Mouse (Mus musculus): Measurements from ENCODE around the gene Grsf1. TPM values are rescaled to one million over a fixed set of nuclear protein-coding genes. Genes with fewer than 3 reads are reported as not detected.

Gene Grsf1
- polyA plus RNA-seq, 1 experiment from 2014 or later, result 69.1 TPM

GRCm38 (mm10) chr5:88702041-88702440 lies 26.1 kb upstream of the Grsf1 start:
- Histone ChIP-seq H3K36me3 (replicated peaks) (no peaks in the 10 kb centered on the region), H3K4me1 (no peaks in the 10 kb centered on the region), H3K27me3 (replicated peaks; ENCODE audit: low read depth, poor library complexity, severe bottlenecking) (no peaks in the 10 kb centered on the region), H3K4me3 (no peak overlapping the region), H3K27ac (replicated peaks) (no peak overlapping the region), H3K9me3 (0 out of 2 replicates have a peak, but pooled peaks cover 3% of the 10 kb centered on the region)
- WGBS, result 76% methylated on average over 4 of the region's 4 CpGs
- DNase-seq (ENCODE audit: low spot score), result no peak

- 76% methylated on average over 4 of the region's 4 CpGs for WGBS
- Histone ChIP-seq H3K27ac (replicated peaks) (no peak overlapping the region), H3K4me3 (no peak overlapping the region), H3K27me3 (replicated peaks; ENCODE audit: low read depth, poor library complexity, severe bottlenecking) (no peaks in the 10 kb centered on the region), H3K36me3 (replicated peaks) (no peaks in the 10 kb centered on the region), H3K9me3 (no peaks in the 10 kb centered on the region), H3K4me1 (no peaks in the 10 kb centered on the region)
- DNase-seq (ENCODE audit: low spot score), result no peak
These were observed 23.4 kb upstream of the Grsf1 start for GRCm38 (mm10) chr5:88699251-88699913.

- H3K27me3 ChIP-seq (replicated peaks; ENCODE audit: low read depth, poor library complexity, severe bottlenecking), result no peaks in the 10 kb centered on the region
- WGBS, result 80% methylated on average over 5 of the region's 5 CpGs
These were observed 21.3 kb upstream of the Grsf1 start for GRCm38 (mm10) chr5:88697291-88697690.

GRCm38 (mm10) chr5:88693057-88693456 lies 17.1 kb upstream of the Grsf1 start:
- Histone ChIP-seq H3K4me3 (no peak overlapping the region), H3K27ac (replicated peaks) (no peak overlapping the region), H3K36me3 (replicated peaks) (no peaks in the 10 kb centered on the region), H3K9me3 (no peaks in the 10 kb centered on the region), H3K4me1 (no peaks in the 10 kb centered on the region), H3K27me3 (replicated peaks; ENCODE audit: low read depth, poor library complexity, severe bottlenecking) (no peaks in the 10 kb centered on the region)
- no peak for DNase-seq (ENCODE audit: low spot score)

More at GRCm38 (mm10) chr5:88697291-88697690, 21.3 kb upstream of the Grsf1 start:
- Histone ChIP-seq H3K9me3 (no peaks in the 10 kb centered on the region), H3K4me3 (no peak overlapping the region), H3K36me3 (replicated peaks) (no peaks in the 10 kb centered on the region), H3K4me1 (no peaks in the 10 kb centered on the region), H3K27ac (replicated peaks) (no peak overlapping the region)
- DNase-seq (ENCODE audit: low spot score), result no peak

GRCm38 (mm10) chr5:88692586-88692985 lies 16.6 kb upstream of the Grsf1 start:
- Histone ChIP-seq H3K4me1 (no peaks in the 10 kb centered on the region), H3K9me3 (no peaks in the 10 kb centered on the region), H3K27ac (replicated peaks) (no peak overlapping the region), H3K4me3 (no peak overlapping the region), H3K27me3 (replicated peaks; ENCODE audit: low read depth, poor library complexity, severe bottlenecking) (no peaks in the 10 kb centered on the region), H3K36me3 (replicated peaks) (no peaks in the 10 kb centered on the region)
- DNase-seq (ENCODE audit: low spot score), result no peak
- WGBS, result 88% methylated on average over 4 of the region's 4 CpGs

- Histone ChIP-seq H3K4me3 (no peak overlapping the region), H3K27me3 (replicated peaks; ENCODE audit: low read depth, poor library complexity, severe bottlenecking) (no peaks in the 10 kb centered on the region), H3K36me3 (replicated peaks) (no peaks in the 10 kb centered on the region), H3K9me3 (no peaks in the 10 kb centered on the region), H3K4me1 (no peaks in the 10 kb centered on the region), H3K27ac (replicated peaks) (no peak overlapping the region)
- WGBS, result 68% methylated on average over 6 of the region's 6 CpGs
- no peak for DNase-seq (ENCODE audit: low spot score)
These were observed 15.6 kb upstream of the Grsf1 start for GRCm38 (mm10) chr5:88691506-88692095.

GRCm38 (mm10) chr5:88690681-88691505 lies 14.9 kb upstream of the Grsf1 start:
- Histone ChIP-seq H3K4me3 (no peak overlapping the region), H3K9me3 (no peaks in the 10 kb centered on the region), H3K36me3 (replicated peaks) (no peaks in the 10 kb centered on the region), H3K27ac (replicated peaks) (no peak overlapping the region), H3K27me3 (replicated peaks; ENCODE audit: low read depth, poor library complexity, severe bottlenecking) (no peaks in the 10 kb centered on the region), H3K4me1 (no peaks in the 10 kb centered on the region)
- DNase-seq (ENCODE audit: low spot score), result no peak
- WGBS, result 66% methylated on average over 10 of the region's 10 CpGs

GRCm38 (mm10) chr5:88689279-88689938 lies 13.4 kb upstream of the Grsf1 start:
- 76% methylated on average over 3 of the region's 3 CpGs for WGBS
- Histone ChIP-seq H3K9me3 (no peaks in the 10 kb centered on the region), H3K4me1 (no peaks in the 10 kb centered on the region; the same call in 1 of the 2 replicates), H3K36me3 (replicated peaks) (no peaks in the 10 kb centered on the region), H3K27ac (replicated peaks) (no peak overlapping the region), H3K4me3 (no peak overlapping the region), H3K27me3 (replicated peaks; ENCODE audit: low read depth, poor library complexity, severe bottlenecking) (no peaks in the 10 kb centered on the region; the same call in 1 of the 2 replicates)
- DNase-seq (ENCODE audit: low spot score), result no peak

GRCm38 (mm10) chr5:88688583-88689187 lies 12.7 kb upstream of the Grsf1 start:
- no peak for DNase-seq (ENCODE audit: low spot score)
- Histone ChIP-seq H3K4me1 (no peaks in the 10 kb centered on the region; the same call in 1 of the 2 replicates), H3K27me3 (replicated peaks; ENCODE audit: low read depth, poor library complexity, severe bottlenecking) (no peaks in the 10 kb centered on the region; the same call in 1 of the 2 replicates), H3K4me3 (no peak overlapping the region), H3K27ac (replicated peaks) (no peak overlapping the region), H3K9me3 (no peaks in the 10 kb centered on the region), H3K36me3 (replicated peaks) (no peaks in the 10 kb centered on the region)
- WGBS, result 84% methylated on average over 15 of the region's 15 CpGs

- Histone ChIP-seq H3K36me3 (replicated peaks) (no peaks in the 10 kb centered on the region), H3K4me3 (no peak overlapping the region), H3K27ac (replicated peaks) (no peak overlapping the region), H3K9me3 (no peaks in the 10 kb centered on the region), H3K27me3 (replicated peaks; ENCODE audit: low read depth, poor library complexity, severe bottlenecking) (no peaks in the 10 kb centered on the region; the same call in 1 of the 2 replicates), H3K4me1 (no peaks in the 10 kb centered on the region; the same call in 1 of the 2 replicates)
- DNase-seq (ENCODE audit: low spot score), result no peak
- 84% methylated on average over 8 of the region's 8 CpGs for WGBS
These were observed 12.0 kb upstream of the Grsf1 start for GRCm38 (mm10) chr5:88687996-88688406.

GRCm38 (mm10) chr5:88685745-88686299 lies 9.9 kb upstream of the Grsf1 start:
- 76% methylated on average over 6 of the region's 6 CpGs for WGBS
- Histone ChIP-seq H3K36me3 (replicated peaks) (no peaks in the 10 kb centered on the region), H3K27ac (replicated peaks) (no peak overlapping the region), H3K4me3 (no peak overlapping the region), H3K27me3 (replicated peaks; ENCODE audit: low read depth, poor library complexity, severe bottlenecking) (no peaks in the 10 kb centered on the region; the same call in 1 of the 2 replicates), H3K4me1 (no peaks in the 10 kb centered on the region; the same call in 1 of the 2 replicates), H3K9me3 (no peaks in the 10 kb centered on the region)
- DNase-seq (ENCODE audit: low spot score), result no peak

- Histone ChIP-seq H3K27me3 (replicated peaks; ENCODE audit: low read depth, poor library complexity, severe bottlenecking) (no peaks in the 10 kb centered on the region; the same call in 1 of the 2 replicates), H3K36me3 (replicated peaks) (no peaks in the 10 kb centered on the region), H3K4me3 (no peak overlapping the region), H3K27ac (replicated peaks) (no peak overlapping the region), H3K9me3 (no peaks in the 10 kb centered on the region), H3K4me1 (no peaks in the 10 kb centered on the region; the same call in 1 of the 2 replicates)
- WGBS, result 18% methylated on average over 6 of the region's 6 CpGs
- no peak for DNase-seq (ENCODE audit: low spot score)
These were observed 9.3 kb upstream of the Grsf1 start for GRCm38 (mm10) chr5:88685306-88685705.

Data from embryonic facial prominence, embryonic 10.5 days (tissue).